Mouse (Mus musculus) bone marrow macrophage, adult 2 months (primary cell): ENCODE measurements at regions not wholly inside any gene's neighbourhood (a gene's known extent, or its start where the extent isn't known, plus 50 kb on each side); places are given as distances from the start of the nearest gene placed in this dataset.

ENCODE experiments used
- CTCF ChIP-seq: IDR thresholded peaks from 2 replicates; pipeline ENCODE4 v1.5.1; 2012; ENCODE audit warnings: low read depth, mild to moderate bottlenecking, low read length, moderate library complexity
- POLR2A ChIP-seq: IDR thresholded peaks from 2 replicates; pipeline ENCODE4 v1.6.1; 2012; ENCODE audit warnings: mild to moderate bottlenecking, low read depth, low read length, borderline replicate concordance

- TF ChIP-seq CTCF: no peak
- no peak for TF ChIP-seq POLR2A
Measured at GRCm38 (mm10) chr6:31080691-31081090, 121.8 kb upstream of the Klf14 start.
